Mouse (Mus musculus) left cerebral cortex, adult 6 months (tissue): ENCODE measurements around the gene Gm21149. TPM values are rescaled to one million over a fixed set of nuclear protein-coding genes. Genes with fewer than 3 reads are reported as not detected.

Experiments
- long read RNA-seq, 2 experiments: library from polyadenylated mRNA; unstranded; transcript quantifications; one replicate each; pipeline ENCODE4 v2.0.0; 2019 to 2020
- polyA plus RNA-seq: library from polyadenylated mRNA; unstranded; fragments of <200 nt; fragmentation: Nextera tagmentation; gene quantifications from 2 replicates; pipeline ENCODE4 v1.2.3, GENCODE M21; 2021

Gene Gm21149
- polyA plus RNA-seq: 0.33 and 0.60 TPM in 2 replicates
- long read RNA-seq, experiment 1, partial matches to known transcripts: 0 of 1 reads
- long read RNA-seq, experiment 1, other reads (novel, unspliced or antisense): 0 of 1 reads
- long read RNA-seq, experiment 2, partial matches to known transcripts: 0 of 2 reads
- long read RNA-seq, experiment 2, other reads (novel, unspliced or antisense): 0 of 2 reads

DNA sequence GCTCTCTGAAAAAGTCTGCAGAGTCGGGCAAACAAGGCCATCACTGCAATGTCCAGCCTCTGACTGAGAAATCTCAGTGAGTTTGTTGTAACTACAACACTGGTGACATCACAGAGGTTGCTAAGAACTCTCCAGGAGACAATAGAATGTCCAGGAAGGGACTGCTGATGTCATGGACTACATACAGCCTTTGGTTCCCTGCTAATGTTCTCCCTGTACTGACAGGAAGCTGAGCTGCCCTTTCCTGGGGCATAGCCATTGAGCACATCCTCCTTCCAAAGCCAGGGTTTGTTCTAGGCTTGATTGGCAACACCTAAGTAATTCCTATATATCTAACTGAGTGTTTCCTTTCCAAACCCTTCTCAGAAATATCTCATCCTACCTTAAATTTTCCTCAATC lies at the start of gene Gm21149:
Gene Gm21149, minus strand, starts transcription at position 101 of the 400 bp plus-strand sequence.

Other genes starting within 250 kb of the Gm21149 start
- gene Gm21190, start 52.7 kb upstream of the Gm21149 start, polyA plus RNA-seq: not detected in 2 replicates
- gene Gm21083, start 100.8 kb upstream of the Gm21149 start, polyA plus RNA-seq: not detected in 2 replicates
- gene Speer4d, start 142.5 kb upstream of the Gm21149 start, polyA plus RNA-seq: not detected in 2 replicates
- not detected in 2 replicates for gene 4930572O03Rik, start 180.5 kb upstream of the Gm21149 start, polyA plus RNA-seq
- not detected in 2 replicates for gene Speer4c, start 237.7 kb upstream of the Gm21149 start, polyA plus RNA-seq